Mouse (Mus musculus) monocyte, adult 2 months (primary cell): ENCODE data around the gene Myocos.

ENCODE experiments used
- DNase-seq, 2 experiments: peaks; one replicate each; pipeline ENCODE4 v3.0.0; 2022; ENCODE audit warnings: low spot score in 2 of 2, low read depth in 1 of 2

The Myocos gene

GRCm38 (mm10) chr1:162615511-162615910 lies 42.5 kb downstream of the Myocos start:
- DNase-seq = no peak

GRCm38 (mm10) chr1:162611191-162611590 lies 46.8 kb downstream of the Myocos start:
- no peak for DNase-seq

GRCm38 (mm10) chr1:162609633-162610250 lies 48.3 kb downstream of the Myocos start:
- no peak for DNase-seq

- no peak for DNase-seq
Observed at GRCm38 (mm10) chr1:162608127-162608526, 49.9 kb downstream of the Myocos start.

- DNase-seq = no peak
Observed at GRCm38 (mm10) chr1:162601288-162601687, 56.7 kb downstream of the Myocos start.

- DNase-seq = no peak
Observed at GRCm38 (mm10) chr1:162599617-162600016, 58.4 kb downstream of the Myocos start.

GRCm38 (mm10) chr1:162597379-162598102 lies 60.5 kb downstream of the Myocos start:
- no peak for DNase-seq
